Mouse (Mus musculus) liver, adult 2 months (tissue): ENCODE measurements around the gene Fpgs.

Experiments used
- CTCF ChIP-seq: fragments of 200-500 bp; IDR thresholded peaks from 2 replicates; pipeline ENCODE4 v1.5.1; 2011; ENCODE audit warnings: low read depth, low read length, control low read depth
- POLR2A ChIP-seq: fragments of 200-500 bp; IDR thresholded peaks from 2 replicates; pipeline ENCODE4 v1.6.1; 2011; ENCODE audit warnings: low read length, control low read depth; ENCODE audit not compliant: insufficient read depth; ENCODE audit errors: extremely low read depth

DNA sequence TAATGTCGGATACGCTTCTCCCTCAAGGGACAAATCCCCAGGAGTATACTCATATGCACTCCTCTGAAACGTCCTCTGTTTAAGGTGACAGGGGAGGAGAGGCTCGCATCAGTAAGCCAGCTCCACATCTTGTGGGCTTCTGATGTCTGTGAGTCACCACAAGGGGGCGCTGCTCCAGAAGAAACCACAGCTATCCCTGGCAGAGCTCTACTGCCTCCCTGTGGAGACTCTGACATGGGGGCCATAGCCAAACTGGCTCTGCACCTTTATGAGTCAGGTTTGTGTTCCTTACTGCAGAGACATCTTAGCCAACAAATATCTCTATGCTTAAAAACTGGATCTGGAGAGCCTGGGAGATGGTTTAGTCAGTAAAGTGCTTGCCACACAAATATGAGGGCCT is 14.5 kb downstream of the Fpgs start:
- TF ChIP-seq CTCF: peak; percentile 100
- TF ChIP-seq POLR2A: no peak
